Mouse (Mus musculus) forebrain, embryonic 13.5 days (tissue): ENCODE measurements around the gene Cep162. TPM values are rescaled to one million over a fixed set of nuclear protein-coding genes. Genes with fewer than 3 reads are reported as not detected.

Experiments
- ATAC-seq: fragments of 200-750 bp; cut with Nextera tagmentation; 2 replicates; pipeline ENCODE4 v1.8.0; 2017
- H3K27ac ChIP-seq: fragments of 300-500 bp; sonication (generic); 2 replicates; pipeline ENCODE4 v1.5.1; 2015; ENCODE audit warnings: inconsistent platforms, mild to moderate bottlenecking, moderate library complexity
- H3K27me3 ChIP-seq: fragments of 300-500 bp; sonication (generic); 2 replicates; pipeline ENCODE4 v1.6.1; 2015; ENCODE audit warnings: mild to moderate bottlenecking, inconsistent platforms
- H3K36me3 ChIP-seq: fragments of 300-500 bp; sonication (generic); 2 replicates; pipeline ENCODE4 v1.6.1; 2015; ENCODE audit warnings: mild to moderate bottlenecking, inconsistent platforms; ENCODE audit not compliant: poor library complexity, severe bottlenecking
- H3K4me1 ChIP-seq: fragments of 300-500 bp; sonication (generic); 2 replicates; pipeline ENCODE4 v1.6.1; 2015; ENCODE audit warnings: inconsistent platforms
- H3K4me2 ChIP-seq: fragments of 300-500 bp; sonication (generic); 2 replicates; pipeline ENCODE4 v1.6.1; 2015; ENCODE audit warnings: inconsistent platforms, mild to moderate bottlenecking, moderate library complexity
- H3K4me3 ChIP-seq: fragments of 300-500 bp; sonication (generic); 2 replicates; pipeline ENCODE4 v1.5.1; 2015; ENCODE audit warnings: mild to moderate bottlenecking, inconsistent platforms
- H3K9ac ChIP-seq: fragments of 300-500 bp; sonication (generic); 2 replicates; pipeline ENCODE4 v1.6.1; 2015; ENCODE audit warnings: mild to moderate bottlenecking, inconsistent platforms
- H3K9me3 ChIP-seq: fragments of 300-500 bp; sonication (generic); replicated peaks from 2 replicates; pipeline ENCODE4 v1.6.1; 2016; ENCODE audit warnings: inconsistent platforms
- WGBS: fragments of 180-500 bp; shearing (Covaris S2); methylation state at CpG from one replicate; pipeline ENCODE4 v1.1.7; 2015; 5-methylcytosine and 5-hydroxymethylcytosine counted together
- polyA plus RNA-seq: library from polyadenylated mRNA; unstranded; fragments of >200 nt; fragmentation: Nextera tagmentation; extraction: Ambion mirVana; gene quantifications from 2 replicates; pipeline ENCODE4 v1.2.1, GENCODE M21; 2015

The Cep162 gene
- 8.3 and 9.0 TPM in 2 replicates for polyA plus RNA-seq

DNA sequence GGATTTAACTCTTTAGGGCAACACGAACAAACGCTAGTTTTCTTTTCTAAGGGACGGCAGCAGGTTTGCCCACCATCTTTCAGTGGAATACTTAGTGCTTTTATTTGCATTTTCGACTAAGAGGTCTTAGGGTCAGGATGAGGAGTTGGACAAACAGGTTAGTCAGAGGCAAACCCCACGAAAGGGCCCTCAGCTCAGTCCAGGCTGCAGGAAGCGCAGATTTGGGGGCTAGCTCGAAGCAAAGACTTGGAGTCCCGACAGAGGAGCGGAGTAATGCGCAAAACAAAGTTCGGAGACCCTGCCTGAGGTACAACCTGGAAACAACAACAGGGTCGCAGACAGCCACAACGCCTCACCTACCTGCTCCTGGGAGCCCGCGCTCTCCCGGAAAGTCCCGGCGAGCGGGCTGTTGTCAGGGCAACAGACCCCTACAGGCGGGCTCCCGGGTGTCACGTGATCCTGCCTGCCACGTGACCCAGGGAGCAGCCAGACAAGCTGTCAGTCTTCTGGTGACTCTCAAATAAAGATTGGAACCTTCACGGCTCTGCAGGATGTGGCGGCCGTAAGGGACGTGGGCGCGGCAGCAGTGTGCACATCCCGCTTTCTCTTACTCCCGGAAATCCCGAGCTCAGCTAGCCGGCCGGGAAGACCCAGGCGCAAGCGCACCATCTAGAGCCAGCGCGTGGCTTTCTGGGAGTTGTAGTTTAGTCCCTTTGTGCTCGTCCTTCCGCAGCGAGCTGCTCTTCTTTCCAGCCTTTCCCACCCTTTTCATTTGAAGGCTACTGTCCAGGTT, at the start of gene Cep162:
Cep162 (minus strand) TSS at position 634 of the 793 bp plus-strand sequence.
- Histone ChIP-seq H3K36me3 (peaks cover 3% of the 10 kb centered on the region; the same call in 1 of the 2 replicates), H3K27me3 (no peaks in the 10 kb centered on the region), H3K4me2 (peak within 1 kb of the TSS; percentile 61), H3K9me3 (no peaks in the 10 kb centered on the region), H3K4me1 (peaks cover 8% of the 10 kb centered on the region; the same call in 1 of the 2 replicates), H3K9ac (peak within 1 kb of the TSS; percentile 75), H3K27ac (peak within 1 kb of the TSS; percentile 87), H3K4me3 (peak within 1 kb of the TSS; percentile 73)
- peak; percentile 99 for ATAC-seq
- WGBS, result under 1% methylated on average over 41 of the region's 41 CpGs

DNA sequence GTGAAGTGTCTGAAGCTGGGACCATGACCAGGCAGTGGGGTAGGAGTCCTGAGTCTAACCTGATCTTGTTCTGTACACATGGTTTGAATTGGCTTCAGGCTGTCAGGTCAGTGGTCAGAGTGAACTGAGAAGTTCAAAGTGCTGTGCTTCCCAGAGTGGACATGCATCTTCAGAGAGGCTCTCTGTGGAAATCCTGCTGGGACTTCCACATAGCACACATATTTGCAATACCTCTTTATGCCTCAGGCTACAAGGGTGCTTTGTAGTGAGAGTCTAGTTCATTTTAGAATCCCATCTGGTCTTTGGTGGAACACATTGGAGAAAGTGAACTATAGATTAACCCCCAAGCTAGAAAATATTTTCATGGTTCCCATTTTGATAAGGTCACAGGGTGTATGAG, 47.9 kb upstream of the Cep162 start:
- no peak overlapping the region for H3K27ac ChIP-seq
- no peak for ATAC-seq
- no peaks in the 10 kb centered on the region for H3K27me3 ChIP-seq
- H3K36me3 ChIP-seq, result no peaks in the 10 kb centered on the region
- no peaks in the 10 kb centered on the region for H3K4me1 ChIP-seq
- no peak overlapping the region for H3K9ac ChIP-seq
- H3K4me2 ChIP-seq, result no peak overlapping the region
- H3K4me3 ChIP-seq, result no peak overlapping the region
- no peaks in the 10 kb centered on the region for H3K9me3 ChIP-seq

DNA sequence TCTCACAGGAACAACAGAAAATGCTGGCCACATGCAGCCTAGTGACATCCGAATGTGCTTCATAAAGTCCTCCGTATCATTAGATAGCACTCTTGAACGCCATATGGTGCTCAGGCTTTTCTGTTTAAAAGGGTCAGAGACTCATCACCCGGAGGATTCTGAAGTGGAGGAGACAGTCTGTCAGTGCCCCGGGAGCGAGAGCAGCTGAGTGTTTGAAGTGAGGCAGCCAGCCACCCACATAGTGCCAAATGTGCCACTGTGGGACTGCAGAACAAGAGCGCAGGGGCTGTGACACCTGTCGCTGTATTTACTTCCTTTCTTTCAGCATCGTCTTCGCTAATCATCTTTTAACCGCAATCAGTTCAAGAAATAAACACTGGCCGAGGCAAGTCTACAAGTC, 43.6 kb upstream of the Cep162 start:
- no peak overlapping the region for H3K4me2 ChIP-seq
- H3K4me3 ChIP-seq, result no peak overlapping the region
- H3K9me3 ChIP-seq, result no peaks in the 10 kb centered on the region
- WGBS, result 77% methylated on average over 12 of the region's 12 CpGs
- no peak overlapping the region for H3K9ac ChIP-seq
- H3K4me1 ChIP-seq, result no peaks in the 10 kb centered on the region
- H3K27me3 ChIP-seq, result no peaks in the 10 kb centered on the region
- no peak overlapping the region for H3K27ac ChIP-seq
- H3K36me3 ChIP-seq, result no peaks in the 10 kb centered on the region
- ATAC-seq, result no peak

DNA sequence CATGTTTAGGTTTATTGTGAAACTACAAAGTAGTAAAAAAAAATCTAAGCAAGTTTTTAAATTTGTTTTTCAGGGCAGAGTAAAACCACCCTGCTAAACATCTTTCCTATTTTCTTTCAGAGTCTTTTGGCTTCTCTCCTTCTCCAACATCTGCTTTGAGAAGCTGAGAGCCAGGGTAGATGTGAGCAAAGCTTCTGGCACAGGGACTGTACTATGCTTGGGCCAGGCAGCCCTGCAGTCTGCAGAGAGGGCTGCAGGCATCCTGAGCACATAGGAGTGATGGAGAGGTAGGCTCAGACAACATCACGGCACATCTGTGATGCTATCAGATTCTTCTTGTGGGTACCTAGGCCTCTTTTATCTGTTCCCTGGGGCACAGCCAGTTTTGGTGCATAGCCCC, 42.2 kb upstream of the Cep162 start:
- no peak overlapping the region for H3K9ac ChIP-seq
- H3K27ac ChIP-seq, result no peak overlapping the region
- H3K4me3 ChIP-seq, result no peak overlapping the region
- H3K36me3 ChIP-seq, result no peaks in the 10 kb centered on the region
- H3K4me2 ChIP-seq, result no peak overlapping the region
- no peaks in the 10 kb centered on the region for H3K4me1 ChIP-seq
- no peak for ATAC-seq
- no peaks in the 10 kb centered on the region for H3K9me3 ChIP-seq
- H3K27me3 ChIP-seq, result no peaks in the 10 kb centered on the region
- WGBS, result 85% methylated on average over 1 of the region's 1 CpGs

GRCm38 (mm10) chr9:87255696-87256030, 327 bp upstream of the Cep162 start:
- ATAC-seq, result peak; percentile 80
- no peaks in the 10 kb centered on the region for H3K27me3 ChIP-seq
- peak overlapping the region; percentile 61 for H3K4me2 ChIP-seq
- no peaks in the 10 kb centered on the region for H3K36me3 ChIP-seq
- WGBS, result 24% methylated on average over 6 of the region's 6 CpGs
- peak overlapping the region; percentile 87 for H3K27ac ChIP-seq
- peak overlapping the region; percentile 73 for H3K4me3 ChIP-seq
- H3K4me1 ChIP-seq, result peaks cover 8% of the 10 kb centered on the region; the same call in 1 of the 2 replicates
- peak overlapping the region; percentile 75 for H3K9ac ChIP-seq
- no peaks in the 10 kb centered on the region for H3K9me3 ChIP-seq

- Histone ChIP-seq H3K4me2 (no peak overlapping the region), H3K9me3 (no peaks in the 10 kb centered on the region), H3K27ac (no peak overlapping the region), H3K36me3 (peaks cover 40% of the 10 kb centered on the region), H3K9ac (no peak overlapping the region), H3K4me1 (no peaks in the 10 kb centered on the region), H3K27me3 (no peaks in the 10 kb centered on the region), H3K4me3 (no peak overlapping the region)
- peak; percentile 62; the same call in 1 of the 2 replicates for ATAC-seq
- 62% methylated on average over 3 of the region's 3 CpGs for WGBS
Measured at GRCm38 (mm10) chr9:87248118-87248517, 7.2 kb downstream of the Cep162 start.

GRCm38 (mm10) chr9:87247678-87248077, 7.7 kb downstream of the Cep162 start:
- no peak overlapping the region for H3K9ac ChIP-seq
- H3K4me3 ChIP-seq, result no peak overlapping the region
- no peak overlapping the region for H3K4me2 ChIP-seq
- no peaks in the 10 kb centered on the region for H3K4me1 ChIP-seq
- 0 out of 2 replicates have a peak, but pooled peaks have one; percentile 51 for ATAC-seq
- H3K9me3 ChIP-seq, result no peaks in the 10 kb centered on the region
- no peak overlapping the region for H3K27ac ChIP-seq
- H3K36me3 ChIP-seq, result peaks cover 43% of the 10 kb centered on the region
- 84% methylated on average over 1 of the region's 1 CpGs for WGBS
- H3K27me3 ChIP-seq, result no peaks in the 10 kb centered on the region

GRCm38 (mm10) chr9:87213204-87213603, 42.1 kb downstream of the Cep162 start:
- WGBS, result 93% methylated on average over 4 of the region's 4 CpGs

DNA sequence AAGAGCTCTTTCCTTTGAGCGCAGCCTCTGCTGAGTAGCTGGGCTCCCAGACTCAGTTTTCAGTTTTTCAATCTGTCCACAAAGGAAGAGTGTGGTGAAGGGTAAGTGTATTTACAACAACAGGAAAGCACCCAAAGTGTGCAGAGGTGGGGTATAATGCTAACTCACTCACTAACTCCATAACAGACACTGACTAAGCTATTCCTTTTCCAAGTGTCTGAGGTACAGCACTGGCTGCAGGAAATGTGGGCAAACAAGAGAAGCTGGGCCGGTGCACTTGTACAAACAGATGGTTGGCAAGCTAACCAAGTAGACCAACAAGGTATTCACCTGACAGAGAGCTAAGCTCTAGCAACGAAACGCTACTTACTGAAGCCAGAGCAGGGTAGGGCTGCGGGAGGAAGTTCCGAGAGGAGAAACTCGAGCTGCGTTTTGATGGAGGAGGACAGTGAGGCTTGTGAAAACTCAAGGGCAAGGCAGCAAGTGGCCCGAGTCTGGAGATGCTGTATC, 44.5 kb downstream of the Cep162 start:
- no peaks in the 10 kb centered on the region for H3K9me3 ChIP-seq
- no peak for ATAC-seq
- no peak overlapping the region for H3K27ac ChIP-seq
- no peaks in the 10 kb centered on the region for H3K27me3 ChIP-seq
- 92% methylated on average over 9 of the region's 9 CpGs for WGBS
- H3K4me3 ChIP-seq, result no peak overlapping the region
- peaks cover 66% of the 10 kb centered on the region for H3K36me3 ChIP-seq
- H3K4me1 ChIP-seq, result no peaks in the 10 kb centered on the region
- no peak overlapping the region for H3K9ac ChIP-seq
- no peak overlapping the region for H3K4me2 ChIP-seq

More at GRCm38 (mm10) chr9:87213204-87213603, 42.1 kb downstream of the Cep162 start:
- Histone ChIP-seq H3K4me2 (no peak overlapping the region), H3K36me3 (peaks cover 69% of the 10 kb centered on the region), H3K4me3 (no peak overlapping the region), H3K9ac (no peak overlapping the region), H3K27me3 (no peaks in the 10 kb centered on the region), H3K27ac (no peak overlapping the region), H3K4me1 (no peaks in the 10 kb centered on the region), H3K9me3 (no peaks in the 10 kb centered on the region)
- no peak for ATAC-seq

DNA sequence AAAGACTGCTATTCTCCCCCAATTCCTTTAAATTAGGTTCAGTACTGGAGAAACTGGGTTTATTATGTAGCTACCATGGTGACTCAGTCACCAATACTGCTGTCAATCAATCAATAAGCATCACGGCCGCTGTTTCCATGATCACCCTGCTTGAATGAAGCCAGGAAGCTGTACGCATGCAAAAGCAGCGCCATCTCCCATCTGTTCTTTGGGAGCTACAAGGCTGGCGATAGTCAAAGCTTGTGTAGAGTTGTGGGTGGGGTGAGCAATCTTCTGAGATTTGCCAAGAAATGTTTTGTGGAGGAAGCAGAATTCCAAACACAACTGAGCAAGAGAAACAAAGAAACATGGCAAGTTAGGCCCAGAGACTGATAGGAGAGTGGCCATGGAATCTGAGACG, 52.9 kb downstream of the Cep162 start:
- H3K27ac ChIP-seq, result no peak overlapping the region
- H3K9ac ChIP-seq, result no peak overlapping the region
- H3K4me1 ChIP-seq, result no peaks in the 10 kb centered on the region
- no peak for ATAC-seq
- H3K36me3 ChIP-seq, result peaks cover 71% of the 10 kb centered on the region
- no peaks in the 10 kb centered on the region for H3K27me3 ChIP-seq
- H3K4me2 ChIP-seq, result no peak overlapping the region
- H3K9me3 ChIP-seq, result no peaks in the 10 kb centered on the region
- WGBS, result 87% methylated on average over 6 of the region's 6 CpGs
- H3K4me3 ChIP-seq, result no peak overlapping the region

DNA sequence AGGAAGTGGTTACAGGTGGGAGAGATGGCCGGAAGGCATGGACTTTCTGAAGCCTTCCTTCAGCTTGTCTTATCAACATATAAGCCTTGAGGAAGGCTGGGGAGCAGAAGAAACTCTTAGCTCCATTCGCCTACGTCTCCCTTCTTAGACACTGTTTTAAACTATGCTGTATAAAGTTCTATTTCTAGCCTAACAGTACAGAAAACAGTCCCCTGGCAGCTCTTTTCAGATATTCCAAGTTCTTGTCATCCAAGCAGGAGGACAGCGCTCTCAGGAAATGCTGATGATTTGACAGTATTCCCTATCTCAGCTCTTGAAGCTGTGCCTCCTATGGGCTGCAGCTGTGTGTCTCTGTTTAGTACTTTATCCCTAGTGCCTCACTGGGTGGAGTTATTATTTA, 54.4 kb downstream of the Cep162 start:
- no peak overlapping the region for H3K27ac ChIP-seq
- WGBS, result 97% methylated on average over 4 of the region's 4 CpGs
- no peaks in the 10 kb centered on the region for H3K4me1 ChIP-seq
- H3K4me2 ChIP-seq, result no peak overlapping the region
- H3K4me3 ChIP-seq, result no peak overlapping the region
- no peak for ATAC-seq
- H3K27me3 ChIP-seq, result no peaks in the 10 kb centered on the region
- peaks cover 73% of the 10 kb centered on the region for H3K36me3 ChIP-seq
- H3K9me3 ChIP-seq, result no peaks in the 10 kb centered on the region
- H3K9ac ChIP-seq, result no peak overlapping the region

DNA sequence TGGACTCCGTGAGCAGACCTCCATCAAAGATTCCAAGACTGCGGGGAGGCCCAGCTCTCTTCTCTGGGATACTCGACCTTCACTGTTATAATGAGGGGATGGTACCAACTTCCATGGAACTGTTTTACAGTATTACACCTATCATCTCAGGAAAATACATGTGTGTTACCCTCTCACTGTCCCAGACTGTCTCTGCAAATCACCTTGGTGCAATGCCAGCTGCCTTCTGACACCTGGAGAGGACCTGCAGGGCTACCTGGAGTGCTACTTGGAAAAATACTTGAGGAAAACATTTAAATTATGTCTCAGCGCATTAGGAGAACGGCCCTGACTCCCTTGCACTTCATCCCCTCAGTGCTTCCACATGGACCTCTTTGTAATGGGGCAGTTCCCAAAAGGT, 54.9 kb downstream of the Cep162 start:
- H3K36me3 ChIP-seq, result peaks cover 72% of the 10 kb centered on the region
- H3K9me3 ChIP-seq, result no peaks in the 10 kb centered on the region
- WGBS, result 94% methylated on average over 5 of the region's 5 CpGs
- no peak overlapping the region for H3K4me2 ChIP-seq
- no peaks in the 10 kb centered on the region for H3K4me1 ChIP-seq
- no peak for ATAC-seq
- no peak overlapping the region for H3K9ac ChIP-seq
- H3K4me3 ChIP-seq, result no peak overlapping the region
- no peak overlapping the region for H3K27ac ChIP-seq
- H3K27me3 ChIP-seq, result no peaks in the 10 kb centered on the region
